Mouse (Mus musculus) retina, postnatal 7 days (tissue): ENCODE measurements around the gene Borcs7.

Experiments
- DNase-seq: peaks from one replicate; pipeline ENCODE4 v3.0.0-alpha.2; 2012; ENCODE audit warnings: low read depth, low spot score

Borcs7 gene

GRCm38 (mm10) chr19:46662784-46663183, 26.9 kb upstream of the Borcs7 start:
- no peak for DNase-seq

GRCm38 (mm10) chr19:46665474-46665873, 24.2 kb upstream of the Borcs7 start:
- DNase-seq: no peak

- no peak for DNase-seq
Measured at GRCm38 (mm10) chr19:46667300-46667699, 22.4 kb upstream of the Borcs7 start.

GRCm38 (mm10) chr19:46668263-46668662, 21.4 kb upstream of the Borcs7 start:
- no peak for DNase-seq

GRCm38 (mm10) chr19:46669802-46670201, 19.9 kb upstream of the Borcs7 start:
- DNase-seq: no peak

GRCm38 (mm10) chr19:46670691-46671090, 19.0 kb upstream of the Borcs7 start:
- DNase-seq: peak; percentile 58

GRCm38 (mm10) chr19:46672766-46673418, 16.8 kb upstream of the Borcs7 start, which contains the start of gene Cyp17a1:
Gene Cyp17a1, minus strand, starts transcription at chr19:46673172.
- DNase-seq: no peak

GRCm38 (mm10) chr19:46675641-46676040, 14.1 kb upstream of the Borcs7 start:
- no peak for DNase-seq

- DNase-seq: no peak
Measured at GRCm38 (mm10) chr19:46679720-46680383, 9.9 kb upstream of the Borcs7 start.

GRCm38 (mm10) chr19:46690387-46690786, 681 bp downstream of the Borcs7 start:
- no peak for DNase-seq

GRCm38 (mm10) chr19:46691078-46691477, 1.4 kb downstream of the Borcs7 start:
- no peak for DNase-seq

GRCm38 (mm10) chr19:46693146-46693545, 3.4 kb downstream of the Borcs7 start:
- DNase-seq: no peak

- no peak for DNase-seq
Measured at GRCm38 (mm10) chr19:46696482-46696881, 6.8 kb downstream of the Borcs7 start.

GRCm38 (mm10) chr19:46696943-46697342, 7.2 kb downstream of the Borcs7 start:
- no peak for DNase-seq

- no peak for DNase-seq
Measured at GRCm38 (mm10) chr19:46697840-46698517, 8.3 kb downstream of the Borcs7 start.

GRCm38 (mm10) chr19:46699011-46699481, 9.3 kb downstream of the Borcs7 start:
- no peak for DNase-seq

GRCm38 (mm10) chr19:46701156-46701555, 11.4 kb downstream of the Borcs7 start:
- DNase-seq: no peak

- no peak for DNase-seq
Measured at GRCm38 (mm10) chr19:46705779-46706495, 16.2 kb downstream of the Borcs7 start.

- no peak for DNase-seq
Measured at GRCm38 (mm10) chr19:46706540-46707295, 17.0 kb downstream of the Borcs7 start.

- DNase-seq: peak; percentile 60
Measured at GRCm38 (mm10) chr19:46707296-46708151, 17.8 kb downstream of the Borcs7 start, which contains the start of gene As3mt. Gene As3mt, plus strand, starts transcription at chr19:46707458.
